Mouse (Mus musculus): ENCODE data around the gene Sytl3.
"Not testable (repeated sequence)": the region's sequence is repeated elsewhere in the genome, so short reads cannot be mapped to it uniquely, and the experiment has no call there.

DNA sequence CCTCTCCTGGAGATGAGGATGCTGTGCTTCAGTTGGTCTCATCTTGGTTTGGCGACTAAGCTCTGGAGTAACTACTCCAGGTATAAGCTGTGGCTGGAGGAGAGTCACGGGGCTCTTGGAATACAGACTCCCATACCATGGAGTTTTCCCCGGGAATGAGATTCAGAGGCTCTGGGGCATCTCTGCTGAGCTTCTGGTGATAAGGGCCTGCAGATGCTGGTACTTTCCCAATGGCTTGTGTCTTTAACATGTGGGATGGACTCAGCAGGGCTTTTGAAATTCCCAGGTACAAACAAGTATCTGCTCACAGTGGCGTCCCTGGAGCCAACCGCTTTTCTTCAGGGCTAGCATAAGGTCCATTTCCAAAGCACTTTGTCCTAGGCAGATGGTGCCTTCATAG, 48.5 kb downstream of the Sytl3 start:
- TF ChIP-seq CTCF (IDR thresholded peaks at IDR 0.05; ENCODE audit: low read depth, low read length); POLR2A (IDR thresholded peaks at IDR 0.05; ENCODE audit: extremely low read depth, insufficient read depth, low read length): not testable (repeated sequence)

Measured in liver, adult 2 months (tissue).